Mouse (Mus musculus) MEL (cell line): ENCODE results near the gene Ect2l.

ENCODE experiments used
- CTCF ChIP-seq, 3 experiments: IDR thresholded peaks in 2 of 3; conservative IDR thresholded peaks in 1 of 3; 2 replicates each; pipeline ENCODE4 v1.5.1; 2011 to 2012; ENCODE audit warnings: low read length in 3 of 3, low read depth in 2 of 3, mild to moderate bottlenecking in 2 of 3, improper control_type of control experiment in 1 of 3, inconsistent platforms in 1 of 3, mixed read lengths in 1 of 3, moderate library complexity in 1 of 3; ENCODE audit not compliant: control insufficient read depth in 1 of 3, insufficient read depth in 1 of 3, poor library complexity in 1 of 3, severe bottlenecking in 1 of 3
- ZC3H11A ChIP-seq: IDR thresholded peaks from 2 replicates; pipeline ENCODE4 v1.6.1; 2012; ENCODE audit warnings: low read depth, mild to moderate bottlenecking, inconsistent platforms, low read length, improper control_type of control experiment

DNA sequence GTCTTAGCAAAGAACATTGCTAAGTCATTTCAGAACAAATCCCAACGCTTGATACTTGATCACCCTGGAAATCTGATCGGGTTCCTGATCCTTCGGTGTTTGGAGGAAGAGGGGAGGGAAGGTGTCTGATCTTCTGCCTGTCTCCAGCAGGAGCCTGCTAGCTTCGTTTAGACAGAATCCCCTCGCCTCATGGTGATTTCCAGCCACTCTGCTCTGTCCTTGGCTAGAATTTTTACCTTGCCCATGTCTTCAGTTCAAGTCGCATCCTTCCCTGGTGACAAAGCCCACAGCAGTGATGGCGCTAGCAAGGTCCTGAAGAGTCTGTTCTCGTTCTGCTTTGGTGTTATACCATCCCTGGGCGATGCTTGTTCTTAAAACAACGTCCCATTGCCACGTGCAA lies 16.5 kb downstream of the Ect2l start:
- TF ChIP-seq CTCF (IDR thresholded peaks at IDR 0.05 in 2 of 3, conservative IDR thresholded peaks at IDR 0.05 in 1 of 3; ENCODE audit: control insufficient read depth in 1 of 3, insufficient read depth in 1 of 3, low read depth in 2 of 3, low read length in 3 of 3, poor library complexity in 1 of 3, severe bottlenecking in 1 of 3) (no peak), ZC3H11A (no peak)
